8 mouse cellular contexts compared by ENCODE assay signal in genomic region chr15:98692171-98692715, GRCm38 (mm10). TPM values are rescaled to one million over a fixed set of nuclear protein-coding genes. Genes with fewer than 3 reads are reported as not detected.
DNase-seq lines count a peak whose midpoint lies in the region; ATAC-seq lines count a peak whose summit lies in the region.
"Had no signal": no experiment of that assay in that cellular context is flagged by ENCODE, and none has a peak within 500 bp of the region (broad histone marks: within the 10 kb centered on the region; RNA-seq: fewer than 3 reads in every experiment).

No protein-coding gene starts in this region.

- no peak overlapping the region for H3K27ac ChIP-seq in embryonic facial prominence, embryonic 11.5 days (replicated peaks; ENCODE audit: low read depth, low read length)

- H3K4me3 ChIP-seq in embryonic facial prominence, embryonic 11.5 days (ENCODE audit: low read depth, low read length), result no peak overlapping the region
- H3K4me3 ChIP-seq: megakaryocyte, embryonic 14.5 days had no signal

- H3K9me3 ChIP-seq in embryonic facial prominence, embryonic 11.5 days (replicated peaks; ENCODE audit: control insufficient read depth, low read length), result no peaks in the 10 kb centered on the region

- intact Hi-C loops in heart, postnatal 36 days (cut with DNase I), result no loop called here

- ATAC-seq in embryonic facial prominence, embryonic 11.5 days (replicated peaks; ENCODE audit: insufficient number of reproducible peaks, low FRiP score, low TSS enrichment, low read depth), result no peak

- H3K4me1 ChIP-seq in embryonic facial prominence, embryonic 11.5 days (ENCODE audit: control insufficient read depth, insufficient read depth, low read length), result peaks cover 3% of the 10 kb centered on the region; the same call in 1 of the 2 replicates

- H3K36me3 ChIP-seq in embryonic facial prominence, embryonic 11.5 days (replicated peaks; ENCODE audit: control insufficient read depth, insufficient read depth, low read depth, low read length), result no peaks in the 10 kb centered on the region

- peak; percentile 41 to 57 for DNase-seq in adrenal gland, postnatal 36 days
- peak; percentile 45 for DNase-seq in embryonic facial prominence, embryonic 11.5 days (ENCODE audit: low spot score)
- DNase-seq in heart, postnatal 36 days, result peak; percentile 34 to 46
- DNase-seq in lung, postnatal 14 days, result peak; percentile 60
- DNase-seq in right cerebral cortex, postnatal 14 days, result no peak
- no peak for DNase-seq in urinary bladder, postnatal 36 days (ENCODE audit: low spot score in 2 of 2)
- DNase-seq in ovary, postnatal 36 days (ENCODE audit: low spot score), result no peak

- no peaks in the 10 kb centered on the region for H3K27me3 ChIP-seq in embryonic facial prominence, embryonic 11.5 days (ENCODE audit: control insufficient read depth, insufficient read depth, low read length)

- H3K4me2 ChIP-seq in embryonic facial prominence, embryonic 11.5 days (ENCODE audit: low read depth, low read length), result no peak overlapping the region

- 36% methylated on average over 11 of the region's 11 CpGs for WGBS in embryonic facial prominence, embryonic 11.5 days

- no peak overlapping the region for H3K9ac ChIP-seq in embryonic facial prominence, embryonic 11.5 days (replicated peaks; ENCODE audit: low read length)

RNA-seq across cellular contexts. Expression of gene Rnd1, which starts 15.0 kb away (rescaled TPM):
- 1 to 10 TPM; 2.1 to 2.4 TPM for total RNA-seq in adrenal gland, postnatal 36 days (2021)
- polyA plus RNA-seq in embryonic facial prominence, embryonic 11.5 days (2014; fragmentation: Nextera tagmentation; extraction: Ambion mirVana), result 0.63 and 0.92 TPM in 2 replicates
- 1 to 10 TPM; 1.1 to 1.4 TPM for total RNA-seq in heart, postnatal 36 days (2021)

RNA-seq across cellular contexts. Expression of gene Ccdc65, which starts 15.8 kb away (rescaled TPM):
- total RNA-seq in adrenal gland, postnatal 36 days (2021), result under 1 TPM; 0.23 to 0.26 TPM
- polyA plus RNA-seq in embryonic facial prominence, embryonic 11.5 days (2014; fragmentation: Nextera tagmentation; extraction: Ambion mirVana), result 1.3 TPM in 2 replicates
- total RNA-seq in heart, postnatal 36 days (2021), result under 1 TPM; 0.33 to 0.42 TPM

RNA-seq across cellular contexts. Expression of gene Ddx23, which starts 29.5 kb away (rescaled TPM):
- 10 to 100 TPM; 75.5 to 84.3 TPM for total RNA-seq in adrenal gland, postnatal 36 days (2021)
- 20.8 and 22.0 TPM in 2 replicates for polyA plus RNA-seq in embryonic facial prominence, embryonic 11.5 days (2014; fragmentation: Nextera tagmentation; extraction: Ambion mirVana)
- total RNA-seq in heart, postnatal 36 days (2021), result 10 to 100 TPM; 51.5 to 65.1 TPM

RNA-seq across cellular contexts. Expression of gene Fkbp11, which starts 35.8 kb away (rescaled TPM):
- 1 to 10 TPM; 7.5 to 9.1 TPM for total RNA-seq in adrenal gland, postnatal 36 days (2021)
- 18.9 and 21.0 TPM in 2 replicates for polyA plus RNA-seq in embryonic facial prominence, embryonic 11.5 days (2014; fragmentation: Nextera tagmentation; extraction: Ambion mirVana)
- 1 to 10 TPM; 6.2 to 6.7 TPM for total RNA-seq in heart, postnatal 36 days (2021)

Comparison
In these comparisons a context has a peak if more than half of its experiments do, and no peak if none do; other contexts are left out.
1. DNase-seq: peak in adrenal gland, postnatal 36 days (2 of 2), embryonic facial prominence, embryonic 11.5 days (single experiment), heart, postnatal 36 days (2 of 2) and lung, postnatal 14 days (single experiment); none in right cerebral cortex, postnatal 14 days (single experiment), urinary bladder, postnatal 36 days (0 of 2) and ovary, postnatal 36 days (single experiment).